Mouse (Mus musculus) layer of hippocampus, adult 18-20 months (tissue): Measurements from ENCODE around the gene Map3k21. TPM values are rescaled to one million over a fixed set of nuclear protein-coding genes. Genes with fewer than 3 reads are reported as not detected.
A peak's percentile ranks its signal among the peaks of the same experiment; 100 is the strongest.

Experiments used
- DNase-seq, 2 experiments: peaks; one replicate each; pipeline ENCODE4 v3.0.0; 2022; ENCODE audit warnings: low spot score in 2 of 2
- total RNA-seq, 2 experiments: library from RNA; stranded (reverse); gene quantifications; 2 replicates each; pipeline ENCODE4 v1.2.3; 2021

Map3k21 gene
- total RNA-seq, 2 experiments from 2014 or later, result 1.3 to 1.5 TPM

GRCm38 (mm10) chr8:125961790-125962189 is 51.5 kb downstream of the Map3k21 start:
- DNase-seq, result no peak

- DNase-seq, result no peak
These were observed 53.6 kb downstream of the Map3k21 start for GRCm38 (mm10) chr8:125963807-125964211.

DNA sequence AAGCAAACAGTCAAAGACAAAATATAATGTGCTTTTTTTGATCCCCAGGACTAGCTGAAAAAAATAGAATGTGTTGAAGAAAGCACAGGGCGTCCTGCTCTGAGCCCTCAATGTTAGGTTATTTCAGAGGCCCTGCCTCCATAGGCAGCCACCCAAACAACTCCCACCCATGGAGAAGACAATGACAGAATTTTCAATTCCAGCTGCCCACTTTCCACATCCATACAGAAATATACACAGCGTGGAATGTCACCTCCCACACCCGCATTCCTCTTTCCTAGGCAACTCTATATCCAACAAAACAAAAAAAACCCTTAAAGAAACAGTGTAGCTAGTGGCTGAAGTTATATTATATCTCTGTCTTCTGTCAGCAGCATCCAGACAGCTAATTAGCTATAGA is 61.1 kb downstream of the Map3k21 start:
- DNase-seq, result peak; percentile 39 to 77

DNA sequence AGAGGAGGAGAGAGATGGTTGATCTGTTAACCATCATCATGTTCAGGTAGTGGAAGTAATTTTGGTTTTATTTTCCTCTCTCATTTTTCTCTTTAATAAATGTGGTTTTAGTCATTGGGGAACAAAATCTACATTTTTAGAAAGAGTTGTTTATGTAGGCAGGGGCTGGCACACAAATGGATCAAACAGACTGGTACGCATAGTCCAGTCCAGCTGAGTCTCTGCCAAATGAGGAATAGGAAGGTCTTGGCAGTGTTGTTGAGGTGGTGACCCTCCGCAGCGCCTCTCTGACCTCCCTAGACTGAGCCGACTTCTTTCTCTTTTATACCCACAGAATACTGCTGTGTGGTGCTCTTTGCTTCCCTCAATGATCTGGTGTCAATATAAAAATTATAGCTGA is 65.7 kb downstream of the Map3k21 start:
- DNase-seq, result no peak

- no peak for DNase-seq
These were observed 70.6 kb downstream of the Map3k21 start for GRCm38 (mm10) chr8:125980826-125981225.

GRCm38 (mm10) chr8:125983515-125983914 is 73.3 kb downstream of the Map3k21 start:
- DNase-seq, result no peak

DNA sequence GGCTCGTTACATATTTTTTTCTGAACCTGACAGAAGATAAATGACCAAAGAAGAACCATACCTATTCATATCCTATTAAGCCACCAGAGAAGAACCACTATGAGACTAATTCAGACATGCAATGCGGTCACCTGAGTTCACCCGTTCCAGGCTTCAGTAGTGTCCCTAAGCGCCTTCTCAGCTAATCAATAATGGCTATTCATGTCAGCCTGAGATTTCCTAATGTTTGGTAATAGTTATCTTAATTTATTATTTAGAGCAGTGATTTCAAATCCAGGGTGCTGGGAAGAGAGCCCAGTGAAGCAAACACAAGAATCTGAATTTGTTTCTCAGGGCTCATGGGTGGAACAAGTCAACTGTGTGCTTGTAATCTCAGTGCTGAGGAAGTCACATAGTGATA is 73.9 kb downstream of the Map3k21 start:
- DNase-seq, result no peak

GRCm38 (mm10) chr8:125985364-125985763 is 75.1 kb downstream of the Map3k21 start:
- DNase-seq, result no peak

DNA sequence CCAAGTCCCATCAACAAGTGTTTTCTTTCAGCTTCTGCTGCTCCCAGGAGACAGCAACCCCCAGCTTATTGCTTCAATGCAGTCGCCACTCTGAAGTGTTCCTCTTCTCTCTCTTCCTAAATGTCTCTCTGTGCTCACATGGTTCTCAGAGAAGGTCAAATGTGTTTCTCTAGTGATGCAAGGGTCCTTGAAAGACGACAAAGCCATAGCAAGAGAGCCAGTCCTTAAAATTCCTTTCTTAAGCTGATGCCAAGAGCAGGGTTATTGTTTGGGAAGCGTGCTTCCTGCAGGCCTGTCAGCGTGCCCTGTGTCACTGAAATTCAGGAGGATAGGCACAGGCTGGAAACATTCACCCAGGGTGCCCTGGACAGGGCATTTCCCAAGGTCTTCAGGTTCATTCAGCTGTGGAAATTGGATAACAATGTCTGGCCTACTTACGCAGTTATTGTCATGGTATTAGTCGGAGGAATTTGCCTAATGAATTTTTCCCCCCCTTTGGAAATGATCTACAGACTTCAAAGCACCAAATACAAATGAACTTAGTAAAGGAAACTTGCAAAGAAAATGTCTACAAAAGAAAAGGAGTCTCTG is 76.8 kb downstream of the Map3k21 start:
- DNase-seq, result no peak

GRCm38 (mm10) chr8:125987996-125988395 is 77.7 kb downstream of the Map3k21 start:
- no peak for DNase-seq

- DNase-seq, result no peak
These were observed 83.4 kb downstream of the Map3k21 start for GRCm38 (mm10) chr8:125993636-125994035.

- DNase-seq, result peak; percentile 61 to 80
These were observed 85.1 kb downstream of the Map3k21 start, which contains the start of gene Kcnk1 for GRCm38 (mm10) chr8:125995101-125995986. Kcnk1 (plus strand) TSS chr8:125995170.

DNA sequence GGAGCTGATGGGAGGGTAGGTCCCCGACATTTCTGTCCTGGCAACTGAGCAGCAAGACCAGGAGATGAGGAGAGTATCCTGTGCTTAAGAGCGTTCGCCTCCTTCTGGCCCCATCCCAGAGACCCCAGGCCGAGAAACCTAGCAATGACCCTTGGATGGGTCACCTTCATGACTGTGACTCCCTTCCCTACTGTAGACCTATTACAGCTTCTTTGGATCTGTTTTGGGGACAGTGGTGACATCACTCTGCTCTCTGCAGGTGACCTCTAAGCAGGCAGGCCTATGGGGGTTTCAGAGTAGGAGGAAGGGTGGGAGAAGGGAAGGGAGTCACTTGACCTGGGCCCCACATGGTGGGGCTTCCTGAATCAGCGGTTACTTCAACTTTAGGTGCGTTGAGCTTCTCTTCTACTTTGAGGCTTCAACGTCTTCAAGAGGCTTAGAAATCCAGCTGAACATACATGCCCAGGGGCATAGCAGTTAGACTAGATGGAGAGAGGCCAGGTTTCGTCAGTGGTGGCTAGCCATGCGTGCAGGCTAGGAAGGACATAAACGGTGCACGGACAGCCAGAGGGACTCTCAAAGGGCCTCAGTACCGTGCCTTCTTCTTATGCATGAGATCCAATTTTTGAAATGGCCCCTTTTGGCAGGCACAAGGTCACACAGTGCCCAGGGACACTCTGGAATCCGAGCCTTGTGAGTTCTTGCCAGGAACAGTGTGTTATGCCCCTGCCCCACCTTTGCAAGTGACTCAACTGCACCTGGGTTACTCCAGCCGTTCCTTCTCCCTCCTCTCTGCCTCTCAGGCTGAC is 86.0 kb downstream of the Map3k21 start:
- DNase-seq, result peak in 1 of 2 experiments; percentile 34

- no peak for DNase-seq
These were observed 86.7 kb downstream of the Map3k21 start for GRCm38 (mm10) chr8:125996980-125997379.

Other genes with a start within 250 kb of the Map3k21 start
- gene Map10, start 240.6 kb upstream of the Map3k21 start, total RNA-seq, result 1 to 10 TPM; 4.9 to 5.6 TPM
- gene Ntpcr, start 180.5 kb upstream of the Map3k21 start, total RNA-seq, result 10 to 100 TPM; 21.0 to 23.6 TPM
- 10 to 100 TPM; 66.1 to 67.7 TPM for gene Pcnx2, start 12.1 kb upstream of the Map3k21 start, total RNA-seq
- gene Kcnk1, start 84.7 kb downstream of the Map3k21 start, total RNA-seq, result 10 to 100 TPM; 77.8 to 77.9 TPM